16 mouse cellular contexts compared by ENCODE assay signal in genomic region chr5:23902221-23902620, GRCm38 (mm10).
"Had no signal": no experiment of that assay in that cellular context is flagged by ENCODE, and none has a peak within 500 bp of the region (broad histone marks: within the 10 kb centered on the region; RNA-seq: fewer than 3 reads in every experiment).

No protein-coding gene starts in this region.

- H3K27me3 ChIP-seq: neural tube, embryonic 13.5 days; neural tube, embryonic 15.5 days; stomach, embryonic 15.5 days had no signal

- H3K9ac ChIP-seq: neural tube, embryonic 13.5 days; neural tube, embryonic 15.5 days; stomach, embryonic 15.5 days had no signal

- H3K27ac ChIP-seq: neural tube, embryonic 13.5 days; neural tube, embryonic 15.5 days; stomach, embryonic 15.5 days; stomach, postnatal 0 days had no signal

- DNase-seq: retina, postnatal 1 day; right cerebral cortex, adult 18-20 months; right cerebral cortex, postnatal 14 days; right cerebral cortex, postnatal 25 days; right cerebral cortex, postnatal 4 days; spleen, adult 18-20 months; thymus, adult 18-20 months; thymus, adult 2 months; thymus, postnatal 14 days; thymus, postnatal 25 days; thymus, postnatal 36 days; thymus, postnatal 4 days had no signal

- H3K36me3 ChIP-seq: neural tube, embryonic 13.5 days; neural tube, embryonic 15.5 days; stomach, embryonic 15.5 days had no signal

- H3K4me1 ChIP-seq: neural tube, embryonic 13.5 days; neural tube, embryonic 15.5 days; stomach, embryonic 15.5 days had no signal

- H3K9me3 ChIP-seq: neural tube, embryonic 13.5 days; neural tube, embryonic 15.5 days; stomach, embryonic 15.5 days had no signal

- H3K4me3 ChIP-seq: neural tube, embryonic 13.5 days; neural tube, embryonic 15.5 days; stomach, embryonic 15.5 days had no signal
